Mouse (Mus musculus) right cerebral cortex, adult 18-20 months (tissue): ENCODE measurements at regions not wholly inside any gene's neighbourhood (a gene's known extent, or its start where the extent isn't known, plus 50 kb on each side); places are given as distances from the start of the nearest gene placed in this dataset.

Experiments used
- DNase-seq: peaks from one replicate; pipeline ENCODE4 v3.0.0; 2022; ENCODE audit warnings: mixed read lengths

DNA sequence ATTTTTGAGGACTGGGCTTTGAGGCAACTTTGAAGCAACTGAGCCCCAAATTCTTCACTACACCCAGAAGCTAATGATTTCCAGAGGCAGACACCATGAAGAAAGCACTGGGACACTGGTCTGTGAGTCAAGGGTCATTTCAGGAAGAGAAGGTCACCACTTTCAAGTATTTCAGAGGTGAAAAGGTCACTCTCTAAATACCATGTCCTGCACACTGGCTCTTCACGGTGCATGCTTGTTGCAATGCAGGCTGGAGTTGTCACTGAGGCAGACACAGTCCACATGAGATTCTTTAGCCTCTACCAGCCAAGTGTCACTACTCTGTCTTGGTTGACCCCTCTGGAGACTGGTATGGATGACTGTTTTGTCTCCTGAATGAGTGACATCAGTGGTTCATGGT lies 320.7 kb upstream of the Npvf start:
- DNase-seq, result no peak

DNA sequence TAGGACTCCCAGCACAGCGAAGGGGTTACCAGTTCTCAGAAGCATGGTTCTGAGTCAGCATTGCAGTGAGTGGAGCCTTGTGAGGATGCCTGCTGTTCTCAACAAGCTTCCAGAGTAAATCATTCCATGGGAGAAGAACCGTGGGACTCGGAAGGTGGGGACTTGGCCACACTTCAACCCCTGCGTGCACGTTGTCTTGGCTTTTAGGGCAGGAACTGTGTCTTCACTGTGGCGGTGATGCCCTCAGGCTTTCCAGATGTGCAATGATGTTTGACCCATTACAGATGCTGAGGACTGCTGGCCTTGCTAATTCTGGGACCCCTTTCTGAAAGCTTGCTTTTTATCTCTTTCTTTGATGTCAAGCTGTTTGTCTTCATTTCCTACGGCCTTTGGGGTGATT lies 322.7 kb upstream of the Npvf start:
- DNase-seq, result peak; percentile 12

DNA sequence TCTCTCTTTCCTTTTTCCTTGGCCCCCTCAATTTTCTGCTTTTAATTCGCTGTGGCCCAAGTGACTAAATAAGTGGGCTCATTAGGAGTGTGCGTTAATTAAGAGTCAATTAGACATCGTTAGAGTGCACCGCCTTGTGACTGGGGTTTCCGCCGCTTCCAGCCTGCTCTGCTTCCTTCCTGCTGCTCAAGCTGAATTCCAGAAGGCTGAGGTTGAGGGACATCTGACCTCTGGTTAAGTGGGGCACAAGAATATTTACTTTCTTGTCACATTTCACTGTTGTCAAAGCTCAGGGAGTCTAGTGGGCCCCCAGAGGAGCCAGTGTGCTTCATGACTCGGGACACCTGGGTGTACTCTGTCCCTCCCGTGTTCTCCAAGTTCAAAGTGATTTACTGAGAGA lies 323.1 kb upstream of the Npvf start:
- no peak for DNase-seq

DNA sequence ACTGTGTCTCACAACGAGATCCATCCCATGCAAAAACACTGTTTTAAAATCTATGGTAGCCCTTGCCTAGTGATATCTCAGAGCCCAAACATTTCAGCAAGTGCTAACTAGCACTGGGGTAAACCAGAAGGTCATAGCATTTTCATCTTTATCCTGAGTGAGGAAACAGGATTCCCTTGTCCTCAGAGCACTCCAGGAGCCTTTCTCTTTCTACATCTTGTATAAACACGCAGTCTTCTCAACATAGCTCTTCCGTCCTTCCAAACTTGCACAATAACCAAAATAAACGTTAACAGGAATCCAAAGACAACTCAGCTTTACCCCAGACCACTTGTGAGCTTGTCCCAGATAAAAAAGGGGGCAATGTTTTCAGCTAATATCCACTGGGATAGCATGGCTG lies 323.8 kb upstream of the Npvf start:
- DNase-seq, result no peak

DNA sequence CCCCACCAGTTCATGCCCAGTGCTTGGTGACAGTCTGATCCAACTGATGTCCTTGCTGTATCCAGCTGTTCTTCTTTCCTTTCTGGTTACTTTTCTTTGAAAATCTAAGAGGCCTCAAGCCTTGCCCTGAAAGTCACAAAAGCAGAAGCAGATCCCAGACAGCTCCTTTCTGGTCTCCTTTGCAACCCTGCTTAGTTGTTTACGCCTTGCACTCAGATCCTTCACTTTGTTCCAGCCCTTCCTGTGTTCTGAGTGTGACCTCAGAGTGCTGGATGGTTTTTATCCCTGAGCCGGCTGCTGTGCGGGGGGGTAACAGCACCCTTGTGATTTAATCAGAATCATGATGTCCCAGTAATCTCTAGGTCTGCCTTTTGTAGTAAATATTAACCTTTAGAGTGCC lies 324.3 kb upstream of the Npvf start:
- DNase-seq, result no peak

DNA sequence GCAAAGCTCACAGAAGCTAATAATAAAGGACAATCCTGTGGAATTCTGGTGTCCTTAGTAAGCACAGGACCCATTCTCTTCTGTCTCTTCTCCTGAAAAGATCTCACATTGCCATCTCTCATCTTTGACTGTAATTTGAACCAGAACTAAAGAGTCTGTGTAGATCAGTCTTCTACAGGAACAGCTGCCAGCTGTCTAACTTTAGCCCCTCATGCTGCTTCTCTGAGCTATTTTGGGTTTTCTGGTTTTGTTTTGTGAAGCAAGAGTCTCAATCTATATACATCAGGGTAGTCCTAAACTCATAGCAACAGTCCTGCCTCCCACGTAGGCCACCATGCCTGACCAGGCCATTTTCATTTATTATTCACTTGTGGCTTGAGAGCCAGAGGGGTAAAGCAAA lies 325.5 kb upstream of the Npvf start:
- no peak for DNase-seq

DNA sequence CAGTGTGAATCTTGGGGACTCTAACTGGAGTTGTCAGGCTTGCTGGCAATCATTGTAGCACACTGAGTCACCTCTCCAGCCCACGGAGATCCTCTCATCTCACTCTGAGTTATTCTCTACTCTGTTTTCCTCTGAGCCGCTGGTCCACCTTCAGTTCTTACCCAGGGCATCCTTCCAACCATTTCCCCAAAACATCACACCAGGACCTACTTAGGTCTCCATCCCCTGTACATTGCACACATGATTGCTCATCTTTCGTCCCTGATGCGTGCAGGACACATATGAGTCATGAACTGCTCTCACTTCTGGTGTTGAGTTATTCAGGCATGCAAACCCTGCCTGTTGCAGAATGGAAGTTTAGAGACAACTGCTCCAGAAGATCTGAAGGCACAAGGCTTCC lies 326.1 kb upstream of the Npvf start:
- DNase-seq, result no peak

DNA sequence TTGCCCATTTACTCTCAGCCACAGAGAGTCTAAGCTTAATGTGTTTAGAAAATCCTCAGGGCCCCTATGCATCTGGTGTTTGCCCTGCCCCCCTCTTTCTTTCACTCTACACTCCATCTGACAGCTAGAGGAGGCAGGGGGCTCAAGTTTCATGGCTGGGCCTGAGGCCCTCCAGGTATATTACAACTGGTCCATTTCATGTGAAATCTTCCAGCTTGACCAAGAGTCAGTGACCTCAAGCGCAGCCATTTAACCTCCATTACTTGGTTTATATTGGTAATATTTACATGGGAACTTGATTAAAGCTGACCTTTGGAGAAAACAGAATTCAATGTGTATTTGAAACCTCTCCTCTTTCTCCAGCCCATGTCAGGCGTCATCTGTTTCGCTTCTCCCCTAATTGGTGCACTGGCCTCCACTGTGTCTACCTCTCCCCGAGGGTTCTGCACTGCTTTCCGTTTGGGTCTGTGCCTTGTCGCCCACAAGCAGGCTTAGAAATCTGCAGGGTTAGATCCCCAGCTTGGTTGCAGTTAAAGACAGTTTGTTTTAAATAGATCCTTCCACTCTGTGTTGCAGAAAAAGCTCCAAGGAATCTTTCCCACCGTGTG lies 327.6 kb upstream of the Npvf start:
- no peak for DNase-seq

DNA sequence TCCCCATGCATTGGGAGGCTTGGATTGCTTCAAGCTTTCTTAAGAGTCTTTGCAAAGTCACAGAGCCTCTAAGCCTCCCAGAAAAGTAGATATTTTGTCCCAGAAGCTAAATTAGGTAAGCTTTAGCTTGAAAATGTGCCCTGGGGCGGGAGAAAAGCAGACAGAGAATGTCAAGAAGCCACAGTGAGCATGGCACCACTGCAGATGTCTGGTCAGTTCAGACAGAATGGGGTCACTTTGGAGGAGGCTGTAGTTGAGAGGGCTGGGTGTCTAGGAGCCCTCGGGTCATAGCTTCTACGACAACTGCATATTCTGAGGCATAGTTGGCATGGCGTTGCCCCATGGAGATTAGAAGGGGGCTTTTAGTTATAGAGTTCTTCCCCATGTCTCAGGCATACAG lies 328.6 kb upstream of the Npvf start:
- no peak for DNase-seq

DNA sequence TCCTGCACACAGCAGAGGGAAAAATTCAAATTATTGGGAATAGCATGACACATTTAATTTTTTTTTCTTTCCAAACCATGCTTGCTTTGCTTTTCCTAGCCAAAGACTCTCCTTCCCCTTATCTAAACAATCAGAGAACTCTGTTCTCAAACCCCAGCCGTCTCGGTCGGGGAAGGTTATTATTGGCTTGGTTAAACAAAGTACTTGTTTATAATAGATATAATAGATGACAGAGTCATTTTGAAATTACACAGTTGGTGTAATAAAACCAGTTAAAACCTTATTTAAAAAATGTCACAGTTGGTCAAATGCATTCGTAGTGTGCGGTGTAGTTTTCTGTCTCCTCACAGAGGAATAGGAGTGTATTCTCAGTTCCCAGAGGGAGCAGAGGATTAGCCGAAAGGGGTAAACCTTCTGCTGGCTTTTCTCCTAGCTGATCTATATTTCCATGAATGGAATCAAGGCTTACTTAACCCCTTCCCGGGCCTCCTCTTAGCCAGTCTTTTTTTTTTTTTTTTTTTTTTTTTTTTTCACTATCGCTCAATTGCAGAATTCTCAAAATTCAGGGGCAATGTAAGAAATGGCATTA lies 329.4 kb upstream of the Npvf start:
- no peak for DNase-seq

DNA sequence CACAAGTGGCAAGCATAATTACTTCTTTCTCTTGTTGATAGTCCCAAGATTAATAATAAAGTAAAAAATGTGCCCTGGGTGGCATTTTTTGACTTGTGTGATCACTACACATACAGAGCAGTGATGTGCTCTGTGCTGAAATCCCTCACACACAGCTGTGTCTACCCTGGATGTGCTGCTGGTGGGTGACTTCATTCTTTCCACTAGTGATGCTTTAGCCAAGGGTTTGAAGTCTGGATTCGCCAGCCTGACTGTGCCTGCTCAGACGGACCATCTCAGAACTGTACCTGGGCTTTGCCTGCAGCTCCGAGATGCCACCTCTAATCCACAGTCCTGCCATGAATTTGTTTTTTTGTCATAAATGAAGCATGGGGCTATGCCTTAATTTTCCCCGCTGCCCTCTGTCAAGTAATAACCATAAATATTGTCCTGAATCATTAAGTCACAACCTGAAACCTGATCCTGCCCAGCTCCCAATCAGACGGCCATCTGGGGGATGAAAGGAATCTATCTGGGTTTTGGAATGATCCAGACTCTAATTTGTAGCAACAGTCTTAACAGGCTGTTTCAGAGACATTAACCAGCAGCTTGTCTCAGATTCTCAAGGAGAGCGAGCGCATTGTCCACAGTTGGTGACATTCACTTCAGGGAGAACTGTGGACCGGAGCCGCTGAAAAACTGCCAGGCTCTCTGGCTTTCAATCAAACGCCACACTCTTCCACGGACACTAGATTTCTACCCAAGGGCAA lies 330.1 kb upstream of the Npvf start:
- no peak for DNase-seq

DNA sequence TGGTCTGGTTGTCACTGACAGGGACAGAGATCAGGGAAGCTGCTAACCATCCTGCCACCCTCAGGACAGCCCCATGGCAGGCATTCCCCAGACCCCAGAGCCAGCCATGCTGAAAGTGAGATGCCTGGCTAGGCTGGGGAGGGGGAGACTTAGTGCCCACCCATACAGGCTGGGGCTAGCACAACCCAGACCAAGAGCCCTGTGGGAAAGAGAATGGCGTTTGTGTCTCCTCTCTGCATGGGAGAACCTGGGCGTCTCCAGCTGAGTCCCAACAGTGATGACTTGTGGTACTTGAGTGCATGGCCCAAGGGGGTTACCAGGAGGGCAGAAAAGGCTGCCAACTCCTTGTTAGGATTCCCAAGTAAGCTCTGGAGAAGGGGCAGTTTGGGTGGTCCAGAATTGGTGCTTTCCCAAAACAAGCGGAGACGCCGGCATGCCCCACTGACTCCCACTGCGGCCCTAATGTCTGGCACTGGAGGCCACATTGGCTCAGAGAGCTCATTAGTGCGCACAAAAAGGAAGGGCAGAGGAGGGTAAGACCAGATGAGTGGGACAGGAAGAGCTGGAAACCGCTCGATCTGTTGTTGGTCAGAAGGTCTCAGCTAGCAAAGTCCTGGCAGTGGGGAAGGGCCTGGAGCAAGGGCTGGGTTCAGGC lies 332.2 kb upstream of the Npvf start:
- DNase-seq, result peak; percentile 24

DNA sequence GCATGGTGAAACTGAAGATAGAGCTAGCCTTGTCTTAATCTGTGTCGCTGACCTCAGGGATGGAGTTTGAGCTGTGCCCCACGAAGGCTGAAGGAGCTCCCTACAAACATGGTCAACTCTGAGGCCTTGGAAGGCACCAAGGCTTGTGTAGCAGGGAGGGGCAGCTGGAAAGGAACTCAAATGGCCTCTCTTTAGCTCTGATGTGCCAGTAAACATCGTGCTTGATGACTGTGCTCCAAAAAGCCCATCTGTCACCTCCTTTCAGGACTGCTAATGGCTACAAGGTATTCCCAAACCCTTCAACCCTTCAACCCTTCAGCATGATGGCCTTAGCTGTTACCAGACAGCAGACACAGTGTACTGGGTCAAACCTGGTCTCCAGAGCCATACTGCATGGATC lies 334.3 kb upstream of the Npvf start:
- no peak for DNase-seq

DNA sequence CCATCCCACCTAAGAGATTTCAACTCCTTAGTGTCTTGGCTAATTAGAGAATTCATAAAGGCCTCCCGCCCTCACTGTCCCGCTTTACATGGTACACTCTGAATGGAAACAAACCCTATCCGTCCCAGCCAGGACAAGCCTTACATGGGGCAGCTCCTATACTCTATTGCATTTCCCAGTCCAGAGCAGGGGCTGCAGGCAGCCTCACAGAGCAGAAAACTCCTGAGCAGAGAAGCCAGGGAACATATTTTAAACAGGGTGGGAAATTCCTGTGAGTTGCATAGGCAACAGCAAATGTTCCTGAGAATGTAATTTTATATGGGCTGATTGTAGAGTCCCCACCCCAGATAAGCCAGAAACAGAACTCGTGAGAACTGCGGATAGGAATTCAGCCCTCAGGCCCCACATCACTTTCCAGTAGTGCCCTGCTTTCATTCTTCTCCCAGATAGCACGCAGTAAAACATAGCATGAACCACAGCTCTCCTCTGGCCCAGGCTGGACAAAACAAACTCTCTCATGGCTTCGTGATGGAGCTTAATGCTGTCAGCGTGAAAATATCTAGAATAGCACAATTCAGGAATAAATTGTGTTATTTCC lies 337.4 kb upstream of the Npvf start:
- no peak for DNase-seq

DNA sequence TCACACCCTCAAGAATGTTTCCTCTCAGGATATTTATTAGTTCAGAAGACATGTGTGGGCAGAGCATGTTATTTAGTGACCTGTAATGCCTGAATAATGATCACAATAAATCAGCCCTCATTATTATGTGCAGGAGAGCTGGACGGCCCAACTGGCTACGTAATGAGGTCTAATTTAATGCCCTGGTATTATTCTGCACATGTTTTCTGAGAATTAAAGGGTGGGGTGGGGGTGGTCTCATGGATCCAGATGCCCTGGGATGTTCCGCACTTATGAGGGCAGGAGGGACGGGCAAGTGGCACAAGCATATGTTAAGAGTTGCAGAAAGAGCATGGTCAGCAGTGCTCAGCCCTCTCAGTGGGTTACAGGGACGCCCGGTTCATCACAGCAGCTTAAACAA lies 339.7 kb upstream of the Npvf start:
- DNase-seq, result no peak

DNA sequence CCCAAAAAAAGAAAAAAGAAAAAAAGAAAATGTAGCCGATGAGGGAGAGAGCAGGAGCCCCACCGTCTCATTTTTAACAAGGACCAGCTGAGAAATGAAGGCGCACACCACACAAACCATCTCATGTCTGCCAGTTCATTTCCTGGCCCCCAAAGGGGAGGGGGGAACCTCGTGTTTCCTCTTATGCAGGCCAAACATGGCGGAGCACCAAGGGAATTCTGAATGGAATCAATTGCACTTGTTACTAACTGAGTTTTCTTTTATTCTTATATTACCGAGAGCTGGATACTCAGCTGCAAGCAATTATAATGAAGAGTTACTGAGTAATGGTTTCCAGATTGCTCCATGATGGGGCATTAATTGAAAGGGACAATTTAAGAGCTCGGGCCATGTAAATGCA lies 348.5 kb upstream of the Npvf start:
- no peak for DNase-seq

DNA sequence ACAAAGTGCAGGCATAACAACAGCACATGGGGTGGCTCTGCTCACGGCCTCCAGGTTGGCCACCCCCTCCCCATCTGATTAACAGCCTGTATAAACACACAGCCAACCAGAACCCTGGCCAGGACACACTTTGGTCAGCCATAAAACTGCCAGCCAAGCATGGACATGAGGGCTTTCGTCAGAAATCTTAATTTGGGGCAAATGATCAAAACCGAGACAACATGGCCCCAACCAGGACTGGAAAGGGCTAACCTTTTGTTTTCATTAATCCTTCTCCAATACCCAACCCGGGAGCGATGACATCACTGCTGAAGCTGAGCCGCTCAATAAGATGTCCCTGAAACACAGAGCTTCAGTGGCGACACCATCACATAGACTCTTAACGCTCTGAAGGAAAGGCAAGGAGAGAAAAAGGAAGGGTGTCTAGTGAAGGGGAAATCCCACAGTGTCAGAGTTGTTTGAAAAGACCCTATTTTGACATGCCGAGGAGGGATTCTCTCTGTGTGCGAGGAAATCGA lies 351.9 kb upstream of the Npvf start:
- DNase-seq, result no peak

DNA sequence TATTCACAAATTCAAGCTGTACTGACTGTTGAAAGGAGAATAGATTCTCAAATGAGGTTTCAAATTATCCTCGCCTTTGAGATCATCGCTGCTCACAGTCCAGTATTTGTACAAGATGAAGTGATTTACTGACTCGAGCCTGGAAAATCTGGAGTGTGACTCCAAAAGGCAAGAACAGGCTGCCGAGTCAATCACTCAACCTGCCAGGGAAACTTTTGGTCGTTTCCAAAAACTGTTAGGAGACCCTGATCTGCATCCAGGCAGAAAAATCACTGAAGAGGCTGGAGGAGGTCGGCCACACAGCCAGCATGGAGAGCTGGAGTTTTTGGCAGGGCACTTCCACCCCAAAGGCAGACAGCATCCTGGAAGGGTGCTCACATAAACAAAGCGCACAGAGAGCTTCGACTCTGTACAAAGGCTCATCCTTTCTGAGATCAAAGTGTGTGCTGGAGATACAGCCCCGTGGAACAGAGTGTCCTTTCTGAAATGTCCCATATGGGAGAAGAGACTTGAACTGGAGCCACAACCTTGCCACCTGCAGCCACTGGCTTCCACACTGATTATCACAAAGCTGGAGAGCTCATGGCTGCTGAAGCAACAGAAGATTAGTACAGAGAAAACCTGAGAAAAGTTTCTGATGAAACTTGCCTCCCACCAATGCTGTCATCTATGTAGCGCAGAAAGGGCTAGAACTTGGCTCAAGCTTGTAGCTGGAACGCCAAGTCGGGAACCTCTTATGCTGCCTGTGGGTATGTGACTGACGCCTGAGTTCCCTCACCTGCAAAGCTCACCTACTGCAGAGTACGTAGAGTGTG lies 355.5 kb upstream of the Npvf start:
- no peak for DNase-seq

DNA sequence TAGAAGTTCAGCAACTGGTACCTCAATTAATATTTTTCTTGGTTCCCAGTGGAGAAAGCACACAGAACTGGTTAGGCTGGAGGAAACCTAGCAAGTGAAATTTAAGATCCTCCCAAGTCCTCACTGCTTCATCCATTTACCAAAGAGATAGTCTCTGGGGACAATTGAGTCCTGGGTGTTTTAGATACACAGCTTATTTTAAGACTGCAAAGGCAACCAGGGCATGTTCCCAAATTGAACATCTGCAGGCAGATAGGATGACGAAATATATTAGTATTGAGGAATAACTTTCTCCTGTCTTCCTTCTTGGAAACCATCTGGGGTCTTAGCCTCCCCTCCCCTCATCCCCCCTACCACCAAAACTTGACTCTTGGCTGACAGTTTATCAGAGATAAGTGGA lies 356.3 kb upstream of the Npvf start:
- no peak for DNase-seq

DNA sequence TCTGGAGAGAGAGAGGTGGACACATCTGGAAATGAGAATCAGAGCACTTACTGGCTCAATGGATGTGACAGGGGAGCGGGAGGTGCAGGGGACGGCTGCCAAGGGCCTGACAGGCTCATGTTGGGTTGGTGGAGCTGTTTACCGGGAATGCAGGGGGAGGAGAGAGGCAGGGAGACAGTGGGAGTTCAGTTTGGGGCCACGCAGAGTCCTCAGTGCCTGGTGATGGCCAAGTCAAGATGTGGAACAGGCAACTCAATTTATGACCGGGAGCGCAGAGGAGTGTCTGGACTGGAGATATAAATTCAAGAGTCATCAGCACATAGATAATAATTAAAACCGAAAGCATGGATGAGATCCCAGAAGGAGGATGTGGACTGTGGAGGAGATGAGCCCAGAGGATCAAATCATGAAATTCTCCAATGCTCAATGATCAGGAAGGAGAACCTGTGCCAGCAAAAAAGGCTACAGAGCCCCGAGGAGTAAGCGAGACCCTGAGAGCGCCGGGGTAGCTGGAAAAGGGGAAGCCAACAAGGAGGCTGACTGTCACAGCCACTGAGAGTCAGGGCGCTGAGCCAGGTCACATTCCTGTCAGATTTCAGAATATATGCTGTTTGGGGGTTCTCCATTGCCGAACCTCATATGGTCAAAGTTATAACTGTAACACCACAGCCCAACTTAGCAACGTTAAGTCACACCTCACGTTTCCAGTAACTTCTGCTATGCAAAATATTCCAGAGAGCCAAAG lies 358.0 kb upstream of the Npvf start:
- DNase-seq, result no peak

DNA sequence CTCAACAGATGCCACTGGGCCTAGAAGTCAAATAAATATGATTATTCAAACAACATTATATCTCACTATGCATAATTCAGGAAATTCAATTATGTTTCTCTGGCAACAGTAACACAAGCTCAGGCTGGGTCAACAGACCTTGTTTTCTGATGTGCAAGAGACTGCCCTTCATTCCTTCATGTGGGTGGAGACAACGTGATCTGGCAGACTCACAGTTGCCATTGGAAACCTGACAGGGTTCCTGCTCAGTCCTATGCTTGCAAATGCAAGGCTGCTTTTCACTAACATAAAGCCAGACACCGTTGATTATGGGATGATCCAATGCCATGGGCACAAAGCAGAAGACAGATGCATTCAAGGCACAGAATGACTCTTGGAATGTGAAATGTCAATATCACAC lies 361.5 kb upstream of the Npvf start:
- no peak for DNase-seq
